Mouse (Mus musculus): ENCODE data around the gene Olfr1314. TPM values are rescaled to one million over a fixed set of nuclear protein-coding genes. Genes with fewer than 3 reads are reported as not detected.

Gene Olfr1314
- not detected for polyA plus RNA-seq (2017; shearing (Covaris generic))

GRCm38 (mm10) chr2:112096681-112097080 lies at the start of gene Olfr1314:
TSS of gene Olfr1314 (minus strand) at chr2:112096781.
- ATAC-seq = no peak

GRCm38 (mm10) chr2:112140029-112140428 lies 43.4 kb upstream of the Olfr1314 start, which contains the start of gene Olfr1317:
TSS of gene Olfr1317 (plus strand) at chr2:112140329.
- ATAC-seq = no peak

GRCm38 (mm10) chr2:112134877-112135276 lies 38.3 kb upstream of the Olfr1314 start, which contains the start of gene Olfr1316:
TSS of gene Olfr1316 (minus strand) at chr2:112134977.
- no peak for ATAC-seq

DNA sequence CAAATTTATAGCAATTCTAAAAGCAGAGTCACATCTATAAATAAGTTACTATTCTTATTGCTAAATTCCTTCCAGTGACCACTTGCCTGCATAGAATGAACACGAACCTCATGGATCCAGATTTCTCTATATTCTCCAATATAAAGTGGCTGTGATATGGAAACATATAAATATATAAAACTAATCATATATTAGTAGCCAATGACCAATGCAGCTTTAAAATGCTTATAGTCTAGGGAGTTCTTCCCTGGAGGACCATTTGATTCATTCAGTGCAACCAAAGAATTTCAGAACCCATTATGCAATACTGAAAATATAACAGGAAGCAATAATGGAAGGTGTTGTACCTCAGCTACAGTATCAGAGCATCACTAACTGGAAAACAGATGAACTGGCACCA lies 18.8 kb upstream of the Olfr1314 start, which contains the start of gene Olfr1315-ps1:
Gene Olfr1315-ps1, minus strand, starts transcription at position 101 of the 400 bp plus-strand sequence.
- no peak for ATAC-seq

- no peak for ATAC-seq
These were observed 18.8 kb downstream of the Olfr1314 start, which contains the start of gene Olfr1313 for GRCm38 (mm10) chr2:112077743-112078142. TSS of gene Olfr1313 (minus strand) at chr2:112077843.

DNA sequence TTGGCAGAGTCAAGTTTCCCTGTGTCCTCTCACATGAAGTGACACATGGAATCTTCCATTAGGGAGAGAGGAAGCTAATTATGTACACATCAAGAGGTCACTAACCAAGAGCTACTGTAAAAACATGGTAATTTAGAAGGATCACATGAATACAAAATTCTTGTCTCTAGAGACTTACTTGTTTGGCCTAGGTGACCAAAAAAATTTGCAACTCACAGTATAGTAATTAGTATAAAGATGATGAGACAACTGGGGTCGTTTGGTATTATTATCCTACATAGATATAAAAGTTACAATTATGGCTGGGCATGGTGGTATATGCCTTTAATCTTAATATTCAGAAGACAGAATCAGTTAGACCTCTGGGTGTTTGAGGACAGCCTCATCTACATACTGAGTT lies 46.4 kb downstream of the Olfr1314 start, which contains the start of gene Olfr1312:
Gene Olfr1312, minus strand, starts transcription at position 101 of the 400 bp plus-strand sequence.
- no peak for ATAC-seq

Other genes with a start within 250 kb of the Olfr1314 start
- gene Olfr1305, start 219.6 kb downstream of the Olfr1314 start, polyA plus RNA-seq (2017; shearing (Covaris generic)) = not detected
- under 1 TPM in 1 of 3 experiments, not detected in 2; 0.19 TPM for gene Olfr1306, start 180.5 kb downstream of the Olfr1314 start, polyA plus RNA-seq (2017; shearing (Covaris generic))
- gene Olfr1307, start 147.3 kb downstream of the Olfr1314 start, polyA plus RNA-seq (2017; shearing (Covaris generic)) = under 1 TPM in 2 of 3 experiments, not detected in 1; 0.05 TPM
- not detected for gene Olfr1308, start 131.8 kb downstream of the Olfr1314 start, polyA plus RNA-seq (2017; shearing (Covaris generic))
- not detected for gene Olfr1309, start 106.5 kb downstream of the Olfr1314 start, polyA plus RNA-seq (2017; shearing (Covaris generic))
- under 1 TPM in 1 of 3 experiments, not detected in 2; 0.09 TPM for gene Olfr1310, start 84.1 kb downstream of the Olfr1314 start, polyA plus RNA-seq (2017; shearing (Covaris generic))
- not detected for gene Olfr1311, start 72.4 kb downstream of the Olfr1314 start, polyA plus RNA-seq (2017; shearing (Covaris generic))
- not detected for gene Olfr1312, start 46.5 kb downstream of the Olfr1314 start, polyA plus RNA-seq (2017; shearing (Covaris generic))
- not detected for gene Olfr1313, start 18.9 kb downstream of the Olfr1314 start, polyA plus RNA-seq (2017; shearing (Covaris generic))
- gene Olfr1315-ps1, start 18.7 kb upstream of the Olfr1314 start, polyA plus RNA-seq (2017; shearing (Covaris generic)) = not detected
- gene Olfr1316, start 38.2 kb upstream of the Olfr1314 start, polyA plus RNA-seq (2017; shearing (Covaris generic)) = not detected
- gene Olfr1317, start 43.5 kb upstream of the Olfr1314 start, polyA plus RNA-seq (2017; shearing (Covaris generic)) = not detected
- not detected for gene Olfr1318, start 57.4 kb upstream of the Olfr1314 start, polyA plus RNA-seq (2017; shearing (Covaris generic))
- gene Lpcat4, start 142.7 kb upstream of the Olfr1314 start, polyA plus RNA-seq (2017; shearing (Covaris generic)) = 10 to 100 TPM; 30.4 to 45.0 (median 34.4) TPM
- not detected for gene Nutm1, start 162.5 kb upstream of the Olfr1314 start, polyA plus RNA-seq (2017; shearing (Covaris generic))
- gene Nop10, start 165.1 kb upstream of the Olfr1314 start, polyA plus RNA-seq (2017; shearing (Covaris generic)) = 100 to 1,000 TPM; 152 to 243 (median 201) TPM
- 10 to 100 TPM; 37.3 to 57.5 (median 52.3) TPM for gene Slc12a6, start 169.0 kb upstream of the Olfr1314 start, polyA plus RNA-seq (2017; shearing (Covaris generic))
- gene Gm21985, start 169.5 kb upstream of the Olfr1314 start, polyA plus RNA-seq (2017; shearing (Covaris generic)) = not detected